Mouse (Mus musculus): ENCODE results near the gene Gpr162. TPM values are rescaled to one million over a fixed set of nuclear protein-coding genes. Genes with fewer than 3 reads are reported as not detected.
"Not testable (repeated sequence)": the region's sequence is repeated elsewhere in the genome, so short reads cannot be mapped to it uniquely, and the experiment has no call there.

Gpr162 gene
- polyA plus RNA-seq, 1 experiment from 2014 or later: 0.14 TPM

GRCm38 (mm10) chr6:124831649-124832048 lies 32.1 kb downstream of the Gpr162 start:
- Histone ChIP-seq H3K36me3 (peaks cover 53% of the 10 kb centered on the region), H3K9me3 (replicated peaks) (no peaks in the 10 kb centered on the region), H3K4me1 (replicated peaks) (peaks cover 54% of the 10 kb centered on the region), H3K27me3 (no peaks in the 10 kb centered on the region), H3K9ac (peak overlapping the region; percentile 97), H3K27ac (no peak overlapping the region), H3K4me2 (peak overlapping the region; percentile 79), H3K4me3 (replicated peaks) (peak overlapping the region; percentile 98)
- no peak for ATAC-seq (ENCODE audit: low read depth)
- WGBS (ENCODE audit: insufficient replicate concordance): 92% methylated on average over 8 of the region's 8 CpGs
- DNase-seq: no peak

- DNase-seq; ATAC-seq (ENCODE audit: low read depth); H3K9me3 ChIP-seq (replicated peaks); H3K27me3 ChIP-seq: not testable (repeated sequence)
- WGBS (ENCODE audit: insufficient replicate concordance): 86% methylated on average over 4 of the region's 4 CpGs
- H3K4me2 ChIP-seq: peak overlapping the region; percentile 79
- peak overlapping the region; percentile 91; the same call in 1 of the 2 replicates for H3K27ac ChIP-seq
- peaks cover 55% of the 10 kb centered on the region for H3K4me1 ChIP-seq (replicated peaks)
- peak overlapping the region; percentile 97 for H3K9ac ChIP-seq
- peak overlapping the region; percentile 98 for H3K4me3 ChIP-seq (replicated peaks)
- H3K36me3 ChIP-seq: peaks cover 55% of the 10 kb centered on the region
These were observed 32.6 kb downstream of the Gpr162 start for GRCm38 (mm10) chr6:124831199-124831598.

GRCm38 (mm10) chr6:124829799-124830700 lies 33.7 kb downstream of the Gpr162 start:
- peak overlapping the region; percentile 98 for H3K4me3 ChIP-seq (replicated peaks)
- H3K9ac ChIP-seq: peak overlapping the region; percentile 97
- peak overlapping the region; percentile 91 for H3K27ac ChIP-seq
- no peaks in the 10 kb centered on the region for H3K9me3 ChIP-seq (replicated peaks)
- DNase-seq: peak; percentile 92
- whole genome bisulfite sequencing (ENCODE audit: insufficient replicate concordance): under 1% methylated on average over 38 of the region's 38 CpGs
- ATAC-seq (ENCODE audit: low read depth): peak; percentile 76
- peaks cover 58% of the 10 kb centered on the region for H3K36me3 ChIP-seq
- H3K27me3 ChIP-seq: no peaks in the 10 kb centered on the region
- peaks cover 47% of the 10 kb centered on the region for H3K4me1 ChIP-seq (replicated peaks)
- peak overlapping the region; percentile 79 for H3K4me2 ChIP-seq

GRCm38 (mm10) chr6:124828868-124829798 lies 34.6 kb downstream of the Gpr162 start, which contains the start of the genes Usp5 and Cdca3:
Gene Usp5, minus strand, starts transcription at chr6:124829484.
Gene Cdca3, plus strand, starts transcription at chr6:124829547.
- Histone ChIP-seq H3K4me2 (peak within 1 kb of the TSS; percentile 92), H3K36me3 (peaks cover 58% of the 10 kb centered on the region), H3K9ac (peak within 1 kb of the TSS; percentile 97), H3K27me3 (no peaks in the 10 kb centered on the region), H3K4me3 (replicated peaks) (peak within 1 kb of the TSS; percentile 98), H3K4me1 (replicated peaks) (peaks cover 43% of the 10 kb centered on the region), H3K9me3 (replicated peaks) (no peaks in the 10 kb centered on the region), H3K27ac (peak within 1 kb of the TSS; percentile 91)
- WGBS (ENCODE audit: insufficient replicate concordance): under 1% methylated on average over 55 of the region's 55 CpGs
- DNase-seq: peak; percentile 99
- peak; percentile 87 for ATAC-seq (ENCODE audit: low read depth)

- Histone ChIP-seq H3K36me3 (peaks cover 58% of the 10 kb centered on the region), H3K4me1 (replicated peaks) (peaks cover 43% of the 10 kb centered on the region), H3K9me3 (replicated peaks) (no peaks in the 10 kb centered on the region), H3K9ac (peak overlapping the region; percentile 78), H3K4me3 (replicated peaks) (peak overlapping the region; percentile 98), H3K27me3 (no peaks in the 10 kb centered on the region), H3K4me2 (peak overlapping the region; percentile 92), H3K27ac (peak overlapping the region; percentile 69)
- DNase-seq (peak; percentile 58), ATAC-seq (ENCODE audit: low read depth) (no peak)
- WGBS (ENCODE audit: insufficient replicate concordance): 18% methylated on average over 10 of the region's 10 CpGs
These were observed 35.6 kb downstream of the Gpr162 start for GRCm38 (mm10) chr6:124828101-124828592.

GRCm38 (mm10) chr6:124822049-124822448 lies 41.7 kb downstream of the Gpr162 start:
- Histone ChIP-seq H3K36me3 (peaks cover 93% of the 10 kb centered on the region), H3K27ac (no peak overlapping the region), H3K4me2 (no peak overlapping the region), H3K9me3 (replicated peaks) (no peaks in the 10 kb centered on the region), H3K4me1 (replicated peaks) (peaks cover 7% of the 10 kb centered on the region), H3K9ac (no peak overlapping the region), H3K27me3 (no peaks in the 10 kb centered on the region), H3K4me3 (replicated peaks) (no peak overlapping the region)
- ATAC-seq (ENCODE audit: low read depth): no peak
- no peak for DNase-seq
- 88% methylated on average over 4 of the region's 4 CpGs for WGBS (ENCODE audit: insufficient replicate concordance)

- no peak overlapping the region for H3K9ac ChIP-seq
- no peaks in the 10 kb centered on the region for H3K9me3 ChIP-seq (replicated peaks)
- H3K36me3 ChIP-seq: peaks cover 100% of the 10 kb centered on the region
- no peaks in the 10 kb centered on the region for H3K27me3 ChIP-seq
- 0 out of 2 replicates have a peak, but pooled peaks cover 4% of the 10 kb centered on the region for H3K4me1 ChIP-seq (replicated peaks)
- no peak overlapping the region for H3K4me3 ChIP-seq (replicated peaks)
- WGBS (ENCODE audit: insufficient replicate concordance): 82% methylated on average over 5 of the region's 5 CpGs
- ATAC-seq (ENCODE audit: low read depth) (no peak), DNase-seq (no peak)
- H3K27ac ChIP-seq: no peak overlapping the region
- no peak overlapping the region for H3K4me2 ChIP-seq
These were observed 42.9 kb downstream of the Gpr162 start for GRCm38 (mm10) chr6:124820891-124821290.

- H3K9me3 ChIP-seq (replicated peaks): no peaks in the 10 kb centered on the region
- no peaks in the 10 kb centered on the region for H3K27me3 ChIP-seq
- no peak overlapping the region for H3K9ac ChIP-seq
- WGBS (ENCODE audit: insufficient replicate concordance): 59% methylated on average over 8 of the region's 8 CpGs
- H3K4me1 ChIP-seq (replicated peaks): peaks cover 24% of the 10 kb centered on the region
- H3K27ac ChIP-seq: no peak overlapping the region
- no peak overlapping the region for H3K4me3 ChIP-seq (replicated peaks)
- DNase-seq: no peak
- H3K4me2 ChIP-seq: no peak overlapping the region
- H3K36me3 ChIP-seq: peaks cover 77% of the 10 kb centered on the region
- ATAC-seq (ENCODE audit: low read depth): no peak
These were observed 45.8 kb downstream of the Gpr162 start for GRCm38 (mm10) chr6:124817971-124818370.

GRCm38 (mm10) chr6:124817563-124817962 lies 46.2 kb downstream of the Gpr162 start:
- no peak overlapping the region for H3K27ac ChIP-seq
- no peak for ATAC-seq (ENCODE audit: low read depth)
- H3K27me3 ChIP-seq: no peaks in the 10 kb centered on the region
- H3K9me3 ChIP-seq (replicated peaks): no peaks in the 10 kb centered on the region
- no peak for DNase-seq
- WGBS (ENCODE audit: insufficient replicate concordance): 90% methylated on average over 8 of the region's 8 CpGs
- peaks cover 28% of the 10 kb centered on the region for H3K4me1 ChIP-seq (replicated peaks)
- no peak overlapping the region for H3K4me2 ChIP-seq
- H3K4me3 ChIP-seq (replicated peaks): no peak overlapping the region
- no peak overlapping the region; the same call in 1 of the 2 replicates for H3K9ac ChIP-seq
- peaks cover 75% of the 10 kb centered on the region for H3K36me3 ChIP-seq

- WGBS (ENCODE audit: insufficient replicate concordance): 82% methylated on average over 11 of the region's 11 CpGs
- no peak overlapping the region for H3K27ac ChIP-seq
- peaks cover 75% of the 10 kb centered on the region for H3K36me3 ChIP-seq
- no peak for ATAC-seq (ENCODE audit: low read depth)
- H3K27me3 ChIP-seq: no peaks in the 10 kb centered on the region
- H3K9ac ChIP-seq: no peak overlapping the region; the same call in 1 of the 2 replicates
- no peak overlapping the region for H3K4me2 ChIP-seq
- H3K9me3 ChIP-seq (replicated peaks): no peaks in the 10 kb centered on the region
- no peak overlapping the region for H3K4me3 ChIP-seq (replicated peaks)
- H3K4me1 ChIP-seq (replicated peaks): peaks cover 32% of the 10 kb centered on the region
- no peak for DNase-seq
These were observed 46.7 kb downstream of the Gpr162 start for GRCm38 (mm10) chr6:124817125-124817524.

GRCm38 (mm10) chr6:124816611-124817010 lies 47.2 kb downstream of the Gpr162 start:
- no peaks in the 10 kb centered on the region for H3K9me3 ChIP-seq (replicated peaks)
- 89% methylated on average over 4 of the region's 4 CpGs for WGBS (ENCODE audit: insufficient replicate concordance)
- H3K4me1 ChIP-seq (replicated peaks): peaks cover 38% of the 10 kb centered on the region
- H3K36me3 ChIP-seq: peaks cover 75% of the 10 kb centered on the region
- no peaks in the 10 kb centered on the region for H3K27me3 ChIP-seq
- no peak overlapping the region for H3K9ac ChIP-seq
- H3K4me2 ChIP-seq: no peak overlapping the region
- no peak overlapping the region for H3K4me3 ChIP-seq (replicated peaks)
- ATAC-seq (ENCODE audit: low read depth) (no peak), DNase-seq (no peak)
- H3K27ac ChIP-seq: no peak overlapping the region

Data from liver, embryonic 13.5 days (tissue).